Mouse (Mus musculus): ENCODE data around the gene Mas1.

DNA sequence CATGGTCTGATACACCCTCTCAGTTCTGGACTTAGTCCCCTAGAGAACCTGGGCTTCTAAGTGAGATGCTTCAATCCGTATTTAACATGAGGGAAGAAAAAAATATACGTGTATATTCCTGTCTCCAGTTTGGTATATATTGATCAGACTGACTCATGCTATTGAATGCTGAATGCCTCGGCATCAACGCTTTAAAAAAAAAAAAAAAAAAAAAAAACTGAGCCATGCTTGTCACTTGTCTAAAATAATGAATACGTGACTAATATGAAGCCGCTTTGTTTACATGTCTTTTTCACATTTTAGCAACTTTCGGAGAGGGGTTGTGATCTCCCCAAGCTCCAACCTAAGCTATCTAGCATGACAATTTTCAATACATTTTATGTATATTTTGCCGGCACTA, 42.4 kb upstream of the Mas1 start:
- TF ChIP-seq CTCF (IDR thresholded peaks at IDR 0.05; ENCODE audit: control insufficient read depth, insufficient read depth, insufficient read length) (no peak), MYOG (IDR thresholded peaks at IDR 0.05; ENCODE audit: control insufficient read depth, extremely low read depth, insufficient read length) (no peak), USF1 (IDR thresholded peaks at IDR 0.05; ENCODE audit: low read depth) (no peak), MYOD1 (IDR thresholded peaks at IDR 0.05; ENCODE audit: control insufficient read depth, insufficient read length, low read depth) (no peak), MAX (IDR thresholded peaks at IDR 0.05) (no peak), FOSL1 (IDR thresholded peaks at IDR 0.05; ENCODE audit: insufficient read depth, low read length, poor library complexity, severe bottlenecking) (no peak)
